Mouse (Mus musculus) myocyte (in vitro differentiated cells): Measurements from ENCODE around the gene Naa25. TPM values are rescaled to one million over a fixed set of nuclear protein-coding genes. Genes with fewer than 3 reads are reported as not detected.
A peak's percentile ranks its signal among the peaks of the same experiment; 100 is the strongest.

Experiments
- H3K27me3 ChIP-seq: one replicate; pipeline ENCODE4 v1.6.1; 2011; ENCODE audit not compliant: control insufficient read depth, insufficient read depth, insufficient read length
- H3K36me3 ChIP-seq: one replicate; pipeline ENCODE4 v1.6.1; 2011; ENCODE audit not compliant: control insufficient read depth, insufficient read depth
- H3K4me2 ChIP-seq: one replicate; pipeline ENCODE4 v1.6.1; 2011; ENCODE audit warnings: low read depth, control low read depth
- H3K4me3 ChIP-seq: one replicate; pipeline ENCODE4 v1.5.1; 2011; ENCODE audit warnings: mild to moderate bottlenecking, control low read depth, moderate library complexity
- H3K79me2 ChIP-seq: one replicate; pipeline ENCODE4 v1.6.1; 2011; ENCODE audit not compliant: control insufficient read depth, insufficient read depth
- H3ac ChIP-seq: one replicate; pipeline ENCODE4 v1.6.1; 2011; ENCODE audit not compliant: control insufficient read depth, insufficient read length
- CEBPB ChIP-seq: IDR thresholded peaks from 2 replicates; pipeline ENCODE4 v1.6.1; 2011; ENCODE audit warnings: mild to moderate bottlenecking, moderate library complexity; ENCODE audit not compliant: poor library complexity, insufficient read depth, severe bottlenecking
- E2F4 ChIP-seq: IDR thresholded peaks from one replicate; pipeline ENCODE4 v1.6.1; 2011; ENCODE audit warnings: mild to moderate bottlenecking, control low read depth, moderate library complexity; ENCODE audit not compliant: insufficient read depth
- MAX ChIP-seq: IDR thresholded peaks from one replicate; pipeline ENCODE4 v1.6.1; 2011; ENCODE audit warnings: low read depth, mild to moderate bottlenecking, control low read depth
- MYOD1 ChIP-seq, 3 experiments: IDR thresholded peaks; one replicate each; pipeline ENCODE4 v1.6.1; 2011; ENCODE audit warnings: control low read depth in 2 of 3, low read depth in 2 of 3, mild to moderate bottlenecking in 2 of 3, moderate library complexity in 1 of 3; ENCODE audit not compliant: insufficient read length in 2 of 3, control insufficient read depth in 1 of 3
- MYOG ChIP-seq, 3 experiments: IDR thresholded peaks; one replicate each; pipeline ENCODE4 v1.6.1; 2011; ENCODE audit warnings: control low read depth in 2 of 3, low read depth in 2 of 3, mild to moderate bottlenecking in 2 of 3; ENCODE audit not compliant: insufficient read length in 2 of 3, control insufficient read depth in 1 of 3, insufficient read depth in 1 of 3
- POLR2A ChIP-seq: IDR thresholded peaks from one replicate; pipeline ENCODE4 v1.6.1; 2011; ENCODE audit warnings: low read depth, mild to moderate bottlenecking, control low read depth, moderate library complexity; ENCODE audit not compliant: insufficient read length
- POLR2AphosphoS2 ChIP-seq: IDR thresholded peaks from one replicate; pipeline ENCODE4 v1.6.1; 2011; ENCODE audit warnings: low read depth, control low read depth; ENCODE audit not compliant: insufficient read length
- REST ChIP-seq: IDR thresholded peaks from one replicate; pipeline ENCODE4 v1.6.1; 2011; ENCODE audit warnings: mild to moderate bottlenecking, control low read depth, moderate library complexity; ENCODE audit not compliant: insufficient read depth, insufficient read length
- SRF ChIP-seq: IDR thresholded peaks from one replicate; pipeline ENCODE4 v1.6.1; 2011; ENCODE audit warnings: low read depth; ENCODE audit not compliant: control insufficient read depth, insufficient read length
- TCF12 ChIP-seq: IDR thresholded peaks from one replicate; pipeline ENCODE4 v1.6.1; 2011; ENCODE audit warnings: mild to moderate bottlenecking, control low read depth; ENCODE audit not compliant: poor library complexity, insufficient read depth, severe bottlenecking
- TCF3 ChIP-seq: IDR thresholded peaks from one replicate; pipeline ENCODE4 v1.6.1; 2011; ENCODE audit warnings: low read depth, control low read depth; ENCODE audit not compliant: insufficient read length
- USF1 ChIP-seq: IDR thresholded peaks from one replicate; pipeline ENCODE4 v1.6.1; 2011; ENCODE audit warnings: low read depth, mild to moderate bottlenecking, control low read depth, moderate library complexity
- polyA plus RNA-seq: library from polyadenylated mRNA; unstranded; fragments of >200 nt; fragmentation: generic; extraction: Trizol; gene quantifications from one replicate; pipeline ENCODE4 v1.2.1, GENCODE M21; 2012; ENCODE audit warnings: missing spikeins

Gene Naa25
- polyA plus RNA-seq, 1 experiment = 22.0 TPM

- Histone ChIP-seq H3ac (no peak overlapping the region), H3K4me2 (peak overlapping the region; percentile 81), H3K79me2 (peaks cover 26% of the 10 kb centered on the region), H3K27me3 (no peaks in the 10 kb centered on the region), H3K4me3 (peak overlapping the region; percentile 95), H3K36me3 (no peaks in the 10 kb centered on the region)
- no peak for TF ChIP-seq MYOG (IDR thresholded peaks at IDR 0.05; ENCODE audit: control insufficient read depth in 1 of 3, insufficient read depth in 1 of 3, insufficient read length in 2 of 3, low read depth in 2 of 3)
- no peak for TF ChIP-seq REST
- no peak for TF ChIP-seq CEBPB
- TF ChIP-seq MAX = no peak
Measured at GRCm38 (mm10) chr5:121453743-121454502, 56.2 kb downstream of the Naa25 start.

GRCm38 (mm10) chr5:121454503-121454782 is 56.7 kb downstream of the Naa25 start:
- Histone ChIP-seq H3K36me3 (no peaks in the 10 kb centered on the region), H3K79me2 (peaks cover 26% of the 10 kb centered on the region), H3K4me3 (no peak overlapping the region), H3K4me2 (peak overlapping the region; percentile 22), H3ac (no peak overlapping the region), H3K27me3 (no peaks in the 10 kb centered on the region)
- no peak for TF ChIP-seq TCF12
- TF ChIP-seq USF1 = no peak
- TF ChIP-seq REST = no peak
- no peak for TF ChIP-seq CEBPB
- TF ChIP-seq MYOD1 (IDR thresholded peaks at IDR 0.05; ENCODE audit: control insufficient read depth in 1 of 3, insufficient read length in 2 of 3, low read depth in 2 of 3) = no peak
- TF ChIP-seq TCF3 = no peak
- no peak for TF ChIP-seq POLR2AphosphoS2

- TF ChIP-seq TCF3 (no peak), E2F4 (no peak), CEBPB (no peak), POLR2AphosphoS2 (no peak), MYOD1 (IDR thresholded peaks at IDR 0.05; ENCODE audit: control insufficient read depth in 1 of 3, insufficient read length in 2 of 3, low read depth in 2 of 3) (peak in 2 of 3 experiments; percentile 3 to 50), REST (no peak), TCF12 (no peak)
- H3K4me3 ChIP-seq = no peak overlapping the region
- H3K79me2 ChIP-seq = peaks cover 15% of the 10 kb centered on the region
- no peaks in the 10 kb centered on the region for H3K27me3 ChIP-seq
- no peak overlapping the region for H3ac ChIP-seq
- no peak overlapping the region for H3K4me2 ChIP-seq
- H3K36me3 ChIP-seq = no peaks in the 10 kb centered on the region
Measured at GRCm38 (mm10) chr5:121455510-121456265, 58.0 kb downstream of the Naa25 start.

GRCm38 (mm10) chr5:121461339-121462170 is 63.8 kb downstream of the Naa25 start:
- H3K79me2 ChIP-seq = no peaks in the 10 kb centered on the region
- H3K36me3 ChIP-seq = no peaks in the 10 kb centered on the region
- no peak overlapping the region for H3K4me2 ChIP-seq
- H3K27me3 ChIP-seq = no peaks in the 10 kb centered on the region
- H3K4me3 ChIP-seq = no peak overlapping the region
- no peak overlapping the region for H3ac ChIP-seq
- no peak for TF ChIP-seq REST
- TF ChIP-seq POLR2AphosphoS2 = peak; percentile 57

- Histone ChIP-seq H3K4me2 (no peak overlapping the region), H3K79me2 (no peaks in the 10 kb centered on the region), H3K4me3 (no peak overlapping the region), H3K36me3 (no peaks in the 10 kb centered on the region), H3K27me3 (no peaks in the 10 kb centered on the region), H3ac (no peak overlapping the region)
- TF ChIP-seq USF1 (no peak), TCF12 (no peak), POLR2A (no peak), MYOD1 (IDR thresholded peaks at IDR 0.05; ENCODE audit: control insufficient read depth in 1 of 3, insufficient read length in 2 of 3, low read depth in 2 of 3) (no peak), TCF3 (no peak), SRF (no peak), MAX (no peak), REST (no peak), POLR2AphosphoS2 (no peak), MYOG (IDR thresholded peaks at IDR 0.05; ENCODE audit: control insufficient read depth in 1 of 3, insufficient read depth in 1 of 3, insufficient read length in 2 of 3, low read depth in 2 of 3) (no peak), E2F4 (no peak), CEBPB (no peak)
Measured at GRCm38 (mm10) chr5:121462171-121462502, 64.4 kb downstream of the Naa25 start.
